Mouse (Mus musculus) small intestine, adult 2 months (tissue): ENCODE measurements around the gene 4833427G06Rik.

Experiments used
- CTCF ChIP-seq: fragments of 200-500 bp; IDR thresholded peaks from 2 replicates; pipeline ENCODE4 v1.5.1; 2012; ENCODE audit warnings: low read depth, mild to moderate bottlenecking, control low read depth, inconsistent platforms, low read length, moderate library complexity, mixed read lengths; ENCODE audit not compliant: insufficient replicate concordance, insufficient read length; ENCODE audit errors: extremely low read depth
- POLR2A ChIP-seq: fragments of 200-500 bp; IDR thresholded peaks from 2 replicates; pipeline ENCODE4 v1.6.1; 2012; ENCODE audit warnings: low read depth, mild to moderate bottlenecking, control low read depth, inconsistent platforms, low read length, moderate library complexity

DNA sequence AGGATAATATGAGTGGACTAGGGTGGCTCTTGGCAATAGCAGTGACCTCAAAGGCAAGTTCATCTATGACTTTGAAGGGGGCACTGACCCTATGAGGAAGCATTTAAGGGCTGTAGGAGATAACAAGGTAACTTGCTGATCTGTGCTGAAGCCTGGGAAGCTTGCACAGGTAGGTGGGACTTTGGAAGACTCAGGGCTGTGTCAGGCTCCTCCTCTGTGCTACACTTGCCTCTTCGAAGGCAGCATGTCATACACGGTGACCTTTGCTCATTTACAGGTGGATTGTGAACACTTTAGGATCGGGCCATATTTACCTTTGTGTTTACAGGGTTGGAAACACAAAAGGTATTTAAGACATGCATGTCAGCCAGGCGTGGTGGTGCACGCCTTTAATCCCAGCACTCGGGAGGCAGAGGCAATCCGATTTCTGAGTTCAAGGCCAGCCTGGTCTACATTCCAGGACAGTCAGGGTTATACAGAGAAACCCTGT is 60.3 kb downstream of the 4833427G06Rik start:
- no peak for TF ChIP-seq CTCF
- no peak for TF ChIP-seq POLR2A
